Mouse (Mus musculus): ENCODE data around the gene Tfap4.

- TF ChIP-seq CTCF (IDR thresholded peaks at IDR 0.05; ENCODE audit: low read depth, low read length) = no peak
- TF ChIP-seq POLR2A (IDR thresholded peaks at IDR 0.05; ENCODE audit: borderline replicate concordance, low read depth, low read length) = no peak
Observed at GRCm38 (mm10) chr16:4548953-4549688, 10.5 kb downstream of the Tfap4 start.
